Mouse (Mus musculus) liver, adult 2 months (tissue): ENCODE results near the gene Spata18.

ENCODE experiments used
- CTCF ChIP-seq: fragments of 200-500 bp; IDR thresholded peaks from 2 replicates; pipeline ENCODE4 v1.5.1; 2011; ENCODE audit warnings: low read depth, low read length, control low read depth
- POLR2A ChIP-seq: fragments of 200-500 bp; IDR thresholded peaks from 2 replicates; pipeline ENCODE4 v1.6.1; 2011; ENCODE audit warnings: low read length, control low read depth; ENCODE audit not compliant: insufficient read depth; ENCODE audit errors: extremely low read depth

GRCm38 (mm10) chr5:73602865-73603264, 48.3 kb upstream of the Spata18 start:
- no peak for TF ChIP-seq CTCF
- TF ChIP-seq POLR2A = no peak
